Mouse (Mus musculus) WW6 (cell line): ENCODE data around the gene Pitpna.

Source experiments
- DNase-seq: peaks from one replicate; pipeline ENCODE4 v3.0.0-alpha.2; 2013; ENCODE audit warnings: low read depth, low spot score

Gene Pitpna

DNA sequence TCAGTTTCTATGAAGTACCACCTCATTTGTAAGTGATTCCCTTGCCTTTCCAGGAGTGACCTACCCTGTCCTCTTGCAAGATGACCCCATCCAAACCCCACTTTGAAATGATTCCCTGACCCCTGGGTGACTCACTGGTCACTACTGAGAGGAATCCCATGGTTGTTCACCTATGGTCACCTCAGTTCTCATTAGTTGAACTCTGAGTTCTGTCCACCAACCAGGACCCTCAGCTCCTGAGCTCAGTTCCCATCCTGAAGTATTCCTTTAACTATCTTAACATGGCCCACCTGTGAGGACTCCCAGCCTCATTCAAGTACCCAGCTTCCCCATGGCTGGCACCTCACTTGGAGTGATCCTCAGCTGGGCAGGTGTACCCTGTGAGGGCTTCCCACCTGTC lies 69.9 kb downstream of the Pitpna start:
- no peak for DNase-seq

DNA sequence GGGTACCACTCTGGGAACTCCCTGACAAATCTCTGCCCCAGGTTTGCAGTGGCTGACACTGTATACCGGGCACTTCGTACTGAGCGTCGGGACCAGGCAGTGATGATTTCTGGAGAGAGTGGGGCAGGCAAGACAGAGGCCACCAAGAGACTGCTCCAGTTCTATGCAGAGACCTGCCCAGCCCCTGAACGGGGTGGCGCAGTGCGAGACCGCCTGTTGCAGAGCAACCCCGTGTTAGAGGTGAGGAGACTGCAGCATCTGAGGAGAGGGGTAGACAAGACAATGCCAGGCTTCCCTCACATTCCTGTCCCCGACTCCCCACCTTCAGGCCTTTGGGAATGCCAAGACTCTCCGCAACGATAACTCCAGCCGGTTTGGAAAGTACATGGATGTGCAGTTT lies 70.4 kb downstream of the Pitpna start:
- DNase-seq = no peak

- no peak for DNase-seq
These were observed 71.3 kb downstream of the Pitpna start for GRCm38 (mm10) chr11:75658996-75659750.

DNA sequence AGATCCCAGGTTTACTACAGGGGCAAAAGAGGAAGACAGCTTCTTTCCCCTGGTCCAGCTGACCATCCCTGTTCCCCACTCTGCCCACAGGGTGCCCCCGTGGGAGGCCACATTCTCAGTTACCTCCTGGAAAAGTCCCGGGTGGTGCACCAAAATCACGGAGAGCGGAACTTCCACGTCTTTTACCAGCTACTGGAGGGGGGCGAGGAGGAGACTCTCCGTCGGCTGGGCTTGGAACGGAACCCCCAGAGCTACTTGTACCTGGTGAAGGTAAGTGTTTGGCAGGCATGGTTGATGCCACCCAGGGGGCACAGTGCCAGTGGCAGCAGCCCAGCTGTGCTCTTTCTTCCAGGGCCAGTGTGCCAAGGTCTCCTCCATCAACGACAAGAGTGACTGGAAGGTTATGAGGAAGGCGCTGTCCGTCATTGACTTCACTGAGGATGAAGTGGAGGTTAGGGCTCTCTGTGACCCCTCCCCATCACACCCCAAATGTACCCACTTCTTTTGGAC lies 72.2 kb downstream of the Pitpna start:
- no peak for DNase-seq

DNA sequence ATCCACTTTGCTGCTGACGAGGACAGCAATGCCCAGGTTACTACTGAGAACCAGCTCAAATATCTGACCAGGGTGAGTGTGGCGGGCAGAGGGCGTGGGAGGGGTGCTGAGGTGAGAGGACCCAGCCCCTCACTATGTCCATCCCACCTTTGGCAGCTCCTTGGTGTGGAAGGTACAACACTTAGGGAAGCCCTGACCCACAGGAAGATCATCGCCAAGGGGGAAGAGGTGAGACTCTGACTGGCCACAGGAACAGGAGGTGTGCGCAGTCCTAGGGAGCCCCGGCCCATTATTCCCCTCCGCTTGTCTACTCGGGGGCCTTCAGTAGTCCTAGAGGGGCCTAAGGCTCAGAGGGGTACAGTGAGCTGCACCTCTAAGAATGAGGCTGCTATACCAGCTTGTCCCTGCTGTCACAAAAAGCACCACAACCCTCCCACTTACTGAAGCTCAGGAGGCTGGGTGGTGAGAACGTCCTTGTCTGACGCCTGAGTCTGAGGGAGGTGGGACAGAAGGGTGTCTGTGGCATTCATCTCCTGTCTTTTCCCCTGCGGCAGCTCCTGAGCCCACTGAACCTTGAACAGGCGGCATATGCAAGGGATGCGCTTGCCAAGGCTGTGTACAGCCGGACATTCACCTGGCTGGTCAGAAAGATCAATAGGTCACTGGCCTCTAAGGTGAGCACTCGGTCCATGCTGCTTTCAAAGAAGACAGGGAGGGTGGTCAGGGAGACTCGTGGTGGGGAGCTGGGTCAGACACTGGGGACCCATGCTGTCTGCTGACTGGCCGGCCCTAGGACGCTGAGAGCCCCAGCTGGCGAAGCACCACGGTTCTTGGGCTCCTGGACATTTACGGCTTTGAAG lies 73.3 kb downstream of the Pitpna start:
- no peak for DNase-seq

GRCm38 (mm10) chr11:75662131-75662530 lies 74.2 kb downstream of the Pitpna start:
- no peak for DNase-seq

- DNase-seq = no peak
These were observed 78.4 kb downstream of the Pitpna start for GRCm38 (mm10) chr11:75666296-75666695.

- DNase-seq = no peak
These were observed 80.7 kb downstream of the Pitpna start for GRCm38 (mm10) chr11:75668621-75669020.

GRCm38 (mm10) chr11:75669176-75669852 lies 81.4 kb downstream of the Pitpna start:
- DNase-seq = no peak

DNA sequence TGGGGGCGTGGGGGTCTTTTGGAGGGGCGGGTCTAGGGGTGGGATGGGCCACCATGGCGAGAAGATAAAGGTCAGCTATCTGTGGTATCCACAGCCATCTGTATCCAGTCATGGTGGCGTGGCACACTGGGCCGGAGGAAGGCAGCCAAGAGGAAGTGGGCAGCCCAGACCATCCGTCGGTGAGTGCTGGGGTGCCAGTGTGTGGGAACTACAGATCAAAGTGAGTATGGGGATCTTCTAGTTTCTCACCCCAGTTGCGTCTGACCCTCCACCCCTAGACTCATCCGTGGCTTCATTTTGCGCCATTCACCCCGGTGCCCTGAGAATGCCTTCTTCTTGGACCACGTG lies 81.9 kb downstream of the Pitpna start:
- DNase-seq = no peak

GRCm38 (mm10) chr11:75671426-75672180 lies 83.7 kb downstream of the Pitpna start:
- DNase-seq = no peak

DNA sequence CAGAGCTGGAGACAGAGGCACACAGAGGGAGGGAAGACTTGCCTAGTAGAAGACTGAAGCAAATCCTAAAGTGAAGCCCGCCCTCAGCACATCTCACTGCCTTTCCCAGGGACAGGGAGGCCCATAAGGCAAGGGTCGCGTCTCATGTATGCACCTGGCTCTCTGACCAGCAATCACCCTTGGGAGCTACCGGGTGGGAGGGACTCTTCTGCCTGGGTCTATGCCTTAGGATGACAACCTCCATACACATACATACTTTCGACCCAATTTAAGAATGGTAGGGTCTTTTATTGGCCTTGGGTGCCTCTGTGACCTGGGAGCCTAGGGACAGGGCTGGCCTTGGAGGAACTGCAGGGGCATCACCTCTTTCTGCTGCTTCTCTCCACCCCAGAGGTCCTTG lies 85.5 kb downstream of the Pitpna start:
- no peak for DNase-seq

GRCm38 (mm10) chr11:75674875-75675274 lies 87.0 kb downstream of the Pitpna start:
- no peak for DNase-seq

GRCm38 (mm10) chr11:75677881-75678746 lies 90.2 kb downstream of the Pitpna start:
- no peak for DNase-seq
